Mouse (Mus musculus) limb, embryonic 11.5 days (tissue): ENCODE measurements around the gene Phkb. TPM values are rescaled to one million over a fixed set of nuclear protein-coding genes. Genes with fewer than 3 reads are reported as not detected.

Experiments used
- ATAC-seq: fragments of 200-750 bp; cut with Nextera tagmentation; 2 replicates; pipeline ENCODE4 v1.8.0; 2017; ENCODE audit warnings: low read depth; ENCODE audit not compliant: insufficient number of reproducible peaks, low FRiP score, low TSS enrichment
- DNase-seq: peaks from one replicate; pipeline ENCODE4 v3.0.0-alpha.2; 2015; ENCODE audit warnings: low spot score
- H3K27ac ChIP-seq: fragments of 300-500 bp; sonication (generic); replicated peaks from 2 replicates; pipeline ENCODE4 v1.5.1; 2014; ENCODE audit warnings: low read depth, mild to moderate bottlenecking, low read length
- H3K27me3 ChIP-seq: fragments of 300-500 bp; sonication (generic); 2 replicates; pipeline ENCODE4 v1.6.1; 2014; ENCODE audit warnings: mild to moderate bottlenecking, low read length, mixed read lengths; ENCODE audit not compliant: control insufficient read depth, insufficient read depth
- H3K36me3 ChIP-seq: fragments of 300-500 bp; sonication (generic); 2 replicates; pipeline ENCODE4 v1.6.1; 2014; ENCODE audit warnings: mild to moderate bottlenecking, low read length, moderate library complexity, mixed read lengths; ENCODE audit not compliant: control insufficient read depth, insufficient read depth
- H3K4me1 ChIP-seq: fragments of 300-500 bp; sonication (generic); 2 replicates; pipeline ENCODE4 v1.6.1; 2014; ENCODE audit warnings: low read length, mixed read lengths; ENCODE audit not compliant: control insufficient read depth, insufficient read depth
- H3K4me2 ChIP-seq: fragments of 300-500 bp; sonication (generic); 2 replicates; pipeline ENCODE4 v1.6.1; 2014; ENCODE audit warnings: low read depth, mild to moderate bottlenecking, moderate library complexity; ENCODE audit not compliant: severe bottlenecking
- H3K4me3 ChIP-seq: fragments of 300-500 bp; sonication (generic); 2 replicates; pipeline ENCODE4 v1.5.1; 2014; ENCODE audit warnings: low read depth, low read length
- H3K9ac ChIP-seq: fragments of 300-500 bp; sonication (generic); 2 replicates; pipeline ENCODE4 v1.6.1; 2014; ENCODE audit warnings: mild to moderate bottlenecking, low read length
- H3K9me3 ChIP-seq: fragments of 300-500 bp; sonication (generic); 2 replicates; pipeline ENCODE4 v1.6.1; 2016; ENCODE audit warnings: low read length; ENCODE audit not compliant: control insufficient read depth
- WGBS: fragments of 180-500 bp; shearing (Covaris S2); extraction: QIAGEN DNeasy Blood & Tissue Kit; methylation state at CpG from one replicate; pipeline ENCODE4 v1.1.7; 2014; 5-methylcytosine and 5-hydroxymethylcytosine counted together
- polyA plus RNA-seq: library from polyadenylated mRNA; unstranded; fragments of >200 nt; fragmentation: Nextera tagmentation; extraction: Ambion mirVana; gene quantifications from 2 replicates; pipeline ENCODE4 v1.2.1, GENCODE M21; 2014

The Phkb gene
- polyA plus RNA-seq, 1 experiment from 2014 or later = 55.8 TPM

DNA sequence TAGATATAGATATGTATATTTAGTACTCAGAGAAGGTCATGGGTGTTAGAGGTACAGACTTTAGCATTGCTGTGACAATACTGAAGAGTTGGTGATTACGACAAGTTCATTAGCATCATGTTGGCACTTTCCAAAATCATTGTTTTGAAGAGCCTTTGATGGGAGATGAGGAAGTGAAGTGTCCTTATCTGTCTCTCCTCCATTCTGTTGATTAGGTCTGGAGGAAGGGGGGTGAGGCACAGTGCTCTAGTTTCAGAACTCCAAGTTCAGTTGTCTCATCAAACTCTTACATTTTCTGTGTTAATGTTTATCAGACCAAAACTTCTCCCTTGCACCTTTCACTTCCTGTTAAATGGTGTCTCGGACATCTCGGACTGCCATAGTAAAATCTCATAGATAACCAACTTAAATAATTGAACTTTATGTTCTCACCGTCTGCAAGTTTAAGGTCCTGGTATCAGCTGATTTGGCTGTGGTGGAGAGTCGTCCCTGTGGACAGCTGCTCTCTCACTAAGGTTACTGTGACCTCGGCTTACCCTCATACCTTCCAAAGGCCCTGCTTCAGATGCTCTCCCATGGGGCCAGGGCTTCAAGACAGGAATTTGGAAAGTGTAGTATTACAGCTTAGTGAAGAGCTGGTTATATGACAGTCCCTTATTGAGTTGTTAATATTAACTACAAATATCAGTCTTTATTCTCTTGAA is 194.1 kb downstream of the Phkb start:
- Histone ChIP-seq H3K27me3 (no peaks in the 10 kb centered on the region), H3K9me3 (no peaks in the 10 kb centered on the region), H3K27ac (no peak overlapping the region), H3K9ac (no peak overlapping the region), H3K4me3 (no peak overlapping the region), H3K4me2 (no peak overlapping the region), H3K4me1 (no peaks in the 10 kb centered on the region), H3K36me3 (no peaks in the 10 kb centered on the region; the same call in 1 of the 2 replicates)
- WGBS = 84% methylated on average over 6 of the region's 6 CpGs
- DNase-seq (no peak), ATAC-seq (no peak)

DNA sequence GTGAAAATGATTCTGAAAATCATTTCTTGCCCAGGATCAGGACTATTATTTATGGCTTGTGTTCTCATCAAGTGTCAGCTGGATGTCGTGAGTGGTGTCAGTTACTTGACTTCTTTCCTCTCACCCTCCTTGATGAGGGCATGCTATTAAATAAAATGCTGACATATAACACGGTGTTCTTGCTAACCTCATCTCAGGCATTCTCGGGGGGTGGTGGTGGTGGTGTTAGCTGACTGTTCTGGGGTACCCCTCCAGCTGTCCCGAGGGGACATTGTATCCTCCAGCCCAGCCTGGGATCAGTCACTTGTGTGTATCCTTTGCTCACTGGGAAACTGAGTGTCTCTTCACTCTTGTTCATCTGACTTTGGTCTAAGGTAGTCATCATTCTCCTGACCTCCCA is 194.6 kb downstream of the Phkb start:
- no peaks in the 10 kb centered on the region for H3K9me3 ChIP-seq
- no peak overlapping the region for H3K4me2 ChIP-seq
- ATAC-seq (no peak), DNase-seq (no peak)
- no peaks in the 10 kb centered on the region; the same call in 1 of the 2 replicates for H3K36me3 ChIP-seq
- no peak overlapping the region for H3K9ac ChIP-seq
- WGBS = 86% methylated on average over 4 of the region's 4 CpGs
- H3K4me3 ChIP-seq = no peak overlapping the region
- no peaks in the 10 kb centered on the region for H3K27me3 ChIP-seq
- H3K27ac ChIP-seq = no peak overlapping the region
- H3K4me1 ChIP-seq = no peaks in the 10 kb centered on the region

DNA sequence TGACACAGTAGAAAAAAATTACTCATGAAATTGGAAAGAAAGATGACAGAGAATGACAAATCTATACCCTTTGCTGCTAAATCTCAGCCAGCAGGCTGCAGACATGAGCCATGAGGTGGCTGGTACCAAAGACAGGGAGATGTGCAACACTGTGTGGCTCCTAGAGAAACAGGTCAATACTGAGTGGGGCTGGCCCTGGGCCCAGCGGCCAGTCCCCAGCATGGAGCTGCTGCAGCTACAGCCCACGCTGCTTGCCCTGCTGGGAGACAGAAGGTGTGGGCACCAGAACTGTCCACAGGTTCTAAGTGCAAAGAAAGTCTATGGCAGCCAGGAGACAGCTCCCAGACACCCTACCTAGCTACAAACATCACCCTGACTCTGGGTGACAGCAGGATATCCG is 197.7 kb downstream of the Phkb start:
- Histone ChIP-seq H3K9me3 (no peaks in the 10 kb centered on the region), H3K27ac (no peak overlapping the region), H3K4me3 (no peak overlapping the region), H3K4me1 (0 out of 2 replicates have a peak, but pooled peaks cover 3% of the 10 kb centered on the region), H3K4me2 (no peak overlapping the region), H3K36me3 (no peaks in the 10 kb centered on the region), H3K9ac (no peak overlapping the region), H3K27me3 (no peaks in the 10 kb centered on the region)
- ATAC-seq (no peak), DNase-seq (no peak)
- WGBS = 94% methylated on average over 3 of the region's 3 CpGs

DNA sequence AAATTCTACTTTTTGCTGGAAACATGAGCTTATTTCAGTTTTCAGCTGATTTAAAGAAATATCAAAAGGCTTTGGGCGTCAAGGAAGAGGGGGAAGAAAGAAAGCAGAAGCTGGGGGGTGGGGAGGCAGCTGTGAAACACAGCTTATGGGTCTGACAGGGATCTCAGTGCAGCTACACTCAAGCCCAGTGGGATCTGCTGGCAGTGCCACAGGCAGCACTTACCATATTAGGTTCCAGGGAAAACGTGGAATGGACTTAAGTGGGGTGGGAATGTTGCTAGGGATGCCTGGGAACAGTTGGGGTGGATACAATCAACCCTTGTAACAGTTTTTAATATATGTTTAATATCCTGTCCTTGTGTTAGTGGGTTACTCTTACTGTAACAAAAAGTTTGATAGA is 201.3 kb downstream of the Phkb start:
- no peak overlapping the region for H3K4me3 ChIP-seq
- H3K27me3 ChIP-seq = no peaks in the 10 kb centered on the region
- no peak for DNase-seq
- no peaks in the 10 kb centered on the region for H3K36me3 ChIP-seq
- no peaks in the 10 kb centered on the region for H3K9me3 ChIP-seq
- 0 out of 2 replicates have a peak, but pooled peaks cover 3% of the 10 kb centered on the region for H3K4me1 ChIP-seq
- no peak overlapping the region for H3K27ac ChIP-seq
- 30% methylated on average over 2 of the region's 2 CpGs for WGBS
- no peak for ATAC-seq
- no peak overlapping the region for H3K9ac ChIP-seq
- no peak overlapping the region for H3K4me2 ChIP-seq

DNA sequence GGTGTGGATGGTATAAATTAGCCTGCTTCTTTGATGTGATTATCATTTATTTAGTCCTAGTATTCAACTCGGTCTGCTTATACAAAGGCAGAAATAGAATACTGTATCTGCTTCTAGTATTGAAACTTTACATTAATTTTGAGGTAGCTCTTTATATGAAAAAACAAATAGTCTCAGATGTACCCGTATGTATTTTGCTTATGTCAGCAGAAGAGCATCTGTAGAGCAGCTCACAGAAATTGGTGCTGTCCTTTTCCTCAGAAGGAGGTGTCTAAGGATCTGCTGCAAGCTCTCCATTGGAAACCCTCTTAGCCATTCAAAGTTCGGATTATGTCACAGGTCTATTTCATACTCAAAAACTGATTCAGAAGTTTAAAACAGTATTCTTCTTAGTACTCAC is 210.1 kb downstream of the Phkb start:
- WGBS = 90% methylated on average over 3 of the region's 3 CpGs
- Histone ChIP-seq H3K36me3 (no peaks in the 10 kb centered on the region), H3K4me1 (no peaks in the 10 kb centered on the region), H3K9ac (no peak overlapping the region), H3K27ac (no peak overlapping the region), H3K9me3 (no peaks in the 10 kb centered on the region), H3K27me3 (no peaks in the 10 kb centered on the region), H3K4me2 (no peak overlapping the region), H3K4me3 (no peak overlapping the region)
- no peak for DNase-seq
- no peak for ATAC-seq

DNA sequence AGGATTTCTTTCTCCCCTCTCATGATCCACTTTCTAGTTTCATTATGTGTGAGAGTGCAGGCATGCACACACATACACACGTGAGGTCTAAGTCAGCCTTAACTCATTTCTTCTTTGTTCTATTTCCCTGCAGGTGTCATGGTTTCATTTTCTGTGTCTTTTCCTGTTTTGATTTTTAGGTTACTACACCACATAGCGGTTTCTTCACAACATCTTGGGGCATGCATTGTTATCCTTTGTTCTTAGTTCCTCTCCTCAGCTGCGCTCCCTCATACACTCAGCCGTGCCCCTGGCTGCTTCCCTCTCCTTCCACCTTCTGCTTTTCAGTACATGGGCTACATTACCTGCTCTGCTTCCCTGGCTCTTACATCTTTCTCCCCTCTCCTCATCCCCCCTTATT is 211.2 kb downstream of the Phkb start:
- no peak overlapping the region for H3K4me2 ChIP-seq
- WGBS = 88% methylated on average over 4 of the region's 4 CpGs
- no peak overlapping the region for H3K4me3 ChIP-seq
- no peaks in the 10 kb centered on the region for H3K36me3 ChIP-seq
- DNase-seq (no peak), ATAC-seq (no peak)
- no peak overlapping the region for H3K27ac ChIP-seq
- H3K27me3 ChIP-seq = no peaks in the 10 kb centered on the region
- H3K9ac ChIP-seq = no peak overlapping the region
- no peaks in the 10 kb centered on the region for H3K4me1 ChIP-seq
- H3K9me3 ChIP-seq = no peaks in the 10 kb centered on the region

DNA sequence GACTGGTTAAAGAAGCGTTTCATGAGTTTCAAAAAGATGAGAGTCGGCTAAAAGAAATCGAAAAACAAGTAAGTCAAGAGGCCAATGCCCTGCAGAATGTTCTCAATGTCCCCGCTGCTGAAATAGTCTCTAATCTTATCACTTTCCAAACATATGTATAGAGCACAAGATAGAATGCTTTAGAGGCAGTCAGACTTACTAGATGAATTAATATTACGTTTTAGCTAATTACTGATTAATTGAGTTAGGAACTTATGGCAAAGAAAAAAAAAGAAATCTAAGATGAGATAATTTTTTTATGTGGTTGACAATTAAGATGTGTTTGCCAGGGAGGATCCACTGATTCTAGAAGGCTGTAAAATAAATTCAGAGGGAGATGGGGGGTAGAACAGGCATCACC is 217.9 kb downstream of the Phkb start:
- no peak overlapping the region for H3K27ac ChIP-seq
- H3K9me3 ChIP-seq = no peaks in the 10 kb centered on the region
- no peak for DNase-seq
- WGBS = 91% methylated on average over 5 of the region's 5 CpGs
- ATAC-seq = no peak
- H3K4me3 ChIP-seq = no peak overlapping the region
- no peaks in the 10 kb centered on the region for H3K4me1 ChIP-seq
- H3K27me3 ChIP-seq = no peaks in the 10 kb centered on the region
- H3K4me2 ChIP-seq = no peak overlapping the region
- H3K9ac ChIP-seq = no peak overlapping the region
- peaks cover 4% of the 10 kb centered on the region; the same call in 1 of the 2 replicates for H3K36me3 ChIP-seq

DNA sequence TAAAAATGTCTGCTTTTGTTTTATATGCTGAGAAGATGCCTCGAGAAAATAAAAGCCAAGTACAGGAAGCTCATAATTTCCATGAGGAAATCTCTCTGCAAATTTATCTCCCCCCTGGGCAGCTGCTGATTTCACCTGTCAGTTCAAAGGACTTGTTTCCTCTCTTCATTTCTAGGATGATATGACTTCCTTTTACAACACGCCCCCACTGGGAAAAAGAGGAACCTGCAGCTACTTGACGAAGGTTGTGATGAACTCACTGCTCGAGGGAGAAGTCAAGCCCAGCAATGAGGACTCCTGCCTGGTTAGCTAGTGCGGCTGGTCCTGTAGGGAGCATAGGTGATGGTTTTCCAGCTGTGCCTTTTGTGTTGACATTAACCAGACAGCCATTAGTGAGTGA is 218.4 kb downstream of the Phkb start:
- H3K36me3 ChIP-seq = peaks cover 4% of the 10 kb centered on the region; the same call in 1 of the 2 replicates
- no peak overlapping the region for H3K9ac ChIP-seq
- H3K27me3 ChIP-seq = no peaks in the 10 kb centered on the region
- no peaks in the 10 kb centered on the region for H3K4me1 ChIP-seq
- ATAC-seq = no peak
- WGBS = 66% methylated on average over 5 of the region's 5 CpGs
- DNase-seq = no peak
- no peaks in the 10 kb centered on the region for H3K9me3 ChIP-seq
- H3K27ac ChIP-seq = no peak overlapping the region
- H3K4me2 ChIP-seq = no peak overlapping the region
- no peak overlapping the region for H3K4me3 ChIP-seq

DNA sequence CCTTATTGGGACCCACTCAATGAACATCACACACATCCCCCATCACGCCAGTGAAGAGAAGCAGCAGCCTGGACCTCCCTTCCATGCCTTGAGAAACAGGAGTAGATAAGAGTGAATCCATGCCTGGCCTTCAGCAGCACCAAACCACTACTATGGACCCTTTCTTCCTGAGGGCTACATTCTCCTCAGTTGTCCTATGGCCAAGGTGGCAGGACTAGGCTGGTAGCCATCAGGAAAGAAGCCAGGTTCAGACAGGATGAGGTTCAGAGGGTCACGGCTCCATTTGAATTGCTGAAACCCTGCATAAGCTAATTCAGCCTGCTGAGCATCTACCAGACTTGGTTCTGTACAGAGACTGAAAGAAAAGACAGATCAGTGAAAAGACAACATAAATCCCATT is 222.7 kb downstream of the Phkb start:
- Histone ChIP-seq H3K4me1 (no peaks in the 10 kb centered on the region), H3K4me3 (no peak overlapping the region), H3K36me3 (peaks cover 4% of the 10 kb centered on the region; the same call in 1 of the 2 replicates), H3K4me2 (no peak overlapping the region), H3K9ac (no peak overlapping the region), H3K9me3 (no peaks in the 10 kb centered on the region), H3K27ac (no peak overlapping the region), H3K27me3 (no peaks in the 10 kb centered on the region)
- 98% methylated on average over 2 of the region's 2 CpGs for WGBS
- ATAC-seq (no peak), DNase-seq (no peak)
